29 mouse cellular contexts compared by ENCODE assay signal in genomic region chr1:161895014-161895413, GRCm38 (mm10). TPM values are rescaled to one million over a fixed set of nuclear protein-coding genes. Genes with fewer than 3 reads are reported as not detected.
DNase-seq lines count a peak whose midpoint lies in the region; ATAC-seq and TF ChIP-seq lines count a peak whose summit lies in the region.
"Had no signal": no experiment of that assay in that cellular context is flagged by ENCODE, and none has a peak within 500 bp of the region (broad histone marks: within the 10 kb centered on the region; RNA-seq: fewer than 3 reads in every experiment).

No protein-coding gene starts in this region.

- H3K4me1 ChIP-seq in forebrain, embryonic 10.5 days, result 0 out of 2 replicates have a peak, but pooled peaks cover 5% of the 10 kb centered on the region
- H3K4me1 ChIP-seq in forebrain, postnatal 0 days (ENCODE audit: insufficient read depth), result no peaks in the 10 kb centered on the region
- H3K4me1 ChIP-seq in liver, embryonic 11.5 days (replicated peaks; ENCODE audit: control insufficient read depth, insufficient read depth, low read length), result peaks cover 21% of the 10 kb centered on the region
- H3K4me1 ChIP-seq in liver, embryonic 12.5 days, result peaks cover 54% of the 10 kb centered on the region
- H3K4me1 ChIP-seq in liver, postnatal 0 days (ENCODE audit: insufficient read depth), result peaks cover 40% of the 10 kb centered on the region
- H3K4me1 ChIP-seq: midbrain, embryonic 12.5 days; neural tube, embryonic 13.5 days had no signal

- no peak overlapping the region for H3K4me2 ChIP-seq in forebrain, postnatal 0 days (ENCODE audit: low read depth)
- H3K4me2 ChIP-seq in liver, embryonic 11.5 days, result no peak overlapping the region; the same call in 1 of the 2 replicates
- H3K4me2 ChIP-seq in liver, embryonic 12.5 days, result peak overlapping the region; percentile 55
- peak overlapping the region; percentile 63 for H3K4me2 ChIP-seq in liver, postnatal 0 days (ENCODE audit: low read depth, low read length)
- H3K4me2 ChIP-seq: heart, embryonic 15.5 days; hindbrain, embryonic 14.5 days; limb, embryonic 13.5 days; midbrain, embryonic 12.5 days; neural tube, embryonic 13.5 days had no signal

- ATAC-seq in forebrain, postnatal 0 days, result no peak
- peak; percentile 48; the same call in 1 of the 2 replicates for ATAC-seq in liver, embryonic 11.5 days (replicated peaks; ENCODE audit: low FRiP score)
- peak; percentile 53 for ATAC-seq in liver, embryonic 12.5 days
- peak; percentile 29; the same call in 1 of the 2 replicates for ATAC-seq in liver, postnatal 0 days
- ATAC-seq: activated CD4-positive, CD25-positive, alpha-beta regulatory T cell, adult 4 months; forebrain, embryonic 16.5 days had no signal

- H3K9me3 ChIP-seq in forebrain, embryonic 10.5 days, result no peaks in the 10 kb centered on the region
- H3K9me3 ChIP-seq in forebrain, postnatal 0 days (ENCODE audit: low read length), result no peaks in the 10 kb centered on the region
- no peaks in the 10 kb centered on the region for H3K9me3 ChIP-seq in liver, embryonic 11.5 days (ENCODE audit: control insufficient read depth, low read length)
- no peaks in the 10 kb centered on the region for H3K9me3 ChIP-seq in liver, embryonic 12.5 days (replicated peaks)
- no peaks in the 10 kb centered on the region for H3K9me3 ChIP-seq in liver, postnatal 0 days (ENCODE audit: low read length)
- H3K9me3 ChIP-seq: heart, embryonic 15.5 days; midbrain, embryonic 12.5 days; neural tube, embryonic 13.5 days had no signal

- no peak for TF ChIP-seq EP300 in liver, postnatal 0 days (IDR thresholded peaks at IDR 0.05; ENCODE audit: low read depth)

- no peaks in the 10 kb centered on the region for H3K36me3 ChIP-seq in forebrain, embryonic 10.5 days (replicated peaks)
- H3K36me3 ChIP-seq in forebrain, postnatal 0 days (ENCODE audit: insufficient read depth), result no peaks in the 10 kb centered on the region
- H3K36me3 ChIP-seq in liver, embryonic 11.5 days (ENCODE audit: control insufficient read depth, insufficient read depth, low read length), result no peaks in the 10 kb centered on the region
- no peaks in the 10 kb centered on the region for H3K36me3 ChIP-seq in liver, embryonic 12.5 days
- H3K36me3 ChIP-seq in liver, postnatal 0 days (replicated peaks; ENCODE audit: insufficient read depth, low read length), result no peaks in the 10 kb centered on the region
- H3K36me3 ChIP-seq: heart, embryonic 15.5 days; limb, embryonic 13.5 days; midbrain, embryonic 12.5 days; neural tube, embryonic 13.5 days had no signal

- no peak overlapping the region for H3K9ac ChIP-seq in forebrain, postnatal 0 days
- no peak overlapping the region for H3K9ac ChIP-seq in liver, embryonic 11.5 days (ENCODE audit: low read depth, low read length)
- H3K9ac ChIP-seq in liver, embryonic 12.5 days, result peak overlapping the region; percentile 60
- no peak overlapping the region for H3K9ac ChIP-seq in liver, postnatal 0 days (replicated peaks)
- H3K9ac ChIP-seq: heart, embryonic 15.5 days; hindbrain, embryonic 14.5 days; limb, embryonic 13.5 days; midbrain, embryonic 12.5 days; neural tube, embryonic 13.5 days had no signal

- 90% methylated on average over 3 of the region's 3 CpGs for WGBS in forebrain, embryonic 10.5 days
- WGBS in forebrain, postnatal 0 days, result 99% methylated on average over 3 of the region's 3 CpGs
- WGBS in liver, embryonic 11.5 days, result 93% methylated on average over 3 of the region's 3 CpGs
- 90% methylated on average over 3 of the region's 3 CpGs for WGBS in liver, embryonic 12.5 days (ENCODE audit: insufficient replicate concordance)
- 90% methylated on average over 3 of the region's 3 CpGs for whole genome bisulfite sequencing in liver, postnatal 0 days (ENCODE audit: insufficient replicate concordance)

- DNase-seq in forebrain, embryonic 10.5 days (ENCODE audit: extremely low spot score, low spot score), result no peak
- DNase-seq in forebrain, postnatal 0 days, result no peak
- DNase-seq in liver, embryonic 11.5 days (ENCODE audit: low spot score), result no peak
- DNase-seq in liver, result no peak
- DNase-seq in liver, postnatal 0 days, result no peak
- no peak for DNase-seq in cerebellum, postnatal 36 days
- no peak for DNase-seq in layer of hippocampus, adult 11-12 months (ENCODE audit: low spot score)
- DNase-seq: adrenal gland, adult 2 months; adrenal gland, postnatal 36 days; cerebellum, adult 2 months; cerebellum, postnatal 14 days; gastrocnemius, postnatal 10 days; heart, postnatal 4 days; kidney, adult 11 months; kidney, postnatal 14 days; lung, adult 2 months; lung, postnatal 10 days; right cerebral cortex, postnatal 4 days had no signal

- H3K27me3 ChIP-seq in forebrain, embryonic 10.5 days (ENCODE audit: poor library complexity, severe bottlenecking), result no peaks in the 10 kb centered on the region
- no peaks in the 10 kb centered on the region for H3K27me3 ChIP-seq in forebrain, postnatal 0 days (ENCODE audit: insufficient read depth, low read length)
- no peaks in the 10 kb centered on the region for H3K27me3 ChIP-seq in liver, embryonic 11.5 days (replicated peaks; ENCODE audit: control insufficient read depth, insufficient read depth, low read length)
- H3K27me3 ChIP-seq in liver, embryonic 12.5 days (replicated peaks), result no peaks in the 10 kb centered on the region
- H3K27me3 ChIP-seq in liver, postnatal 0 days (ENCODE audit: insufficient read depth, low read length), result no peaks in the 10 kb centered on the region
- H3K27me3 ChIP-seq: CH12.LX; heart, embryonic 15.5 days; limb, embryonic 13.5 days; midbrain, embryonic 12.5 days; neural tube, embryonic 13.5 days had no signal

- 0 out of 2 replicates have a peak overlapping the region, but pooled peaks have one; percentile 44 for H3K27ac ChIP-seq in forebrain, embryonic 10.5 days
- H3K27ac ChIP-seq in forebrain, postnatal 0 days (ENCODE audit: low read depth, low read length), result no peak overlapping the region
- H3K27ac ChIP-seq in liver, embryonic 11.5 days (ENCODE audit: low read depth, low read length), result peak overlapping the region; percentile 97
- H3K27ac ChIP-seq in liver, embryonic 12.5 days, result peak overlapping the region; percentile 94
- H3K27ac ChIP-seq in liver, postnatal 0 days (ENCODE audit: low read depth), result peak overlapping the region; percentile 95
- H3K27ac ChIP-seq: heart, embryonic 15.5 days; hindbrain, embryonic 14.5 days; layer of hippocampus, adult 2 months; limb, embryonic 13.5 days; midbrain, embryonic 12.5 days; neural tube, embryonic 13.5 days; stomach, postnatal 0 days had no signal

- H3K4me3 ChIP-seq in forebrain, embryonic 10.5 days, result no peak overlapping the region
- no peak overlapping the region for H3K4me3 ChIP-seq in forebrain, postnatal 0 days (ENCODE audit: low read depth, low read length)
- H3K4me3 ChIP-seq in liver, embryonic 11.5 days (ENCODE audit: low read depth, low read length), result no peak overlapping the region
- no peak overlapping the region for H3K4me3 ChIP-seq in liver, embryonic 12.5 days
- H3K4me3 ChIP-seq in liver, postnatal 0 days (ENCODE audit: low read depth, low read length), result no peak overlapping the region
- H3K4me3 ChIP-seq: heart, embryonic 15.5 days; layer of hippocampus, adult 2 months; limb, embryonic 13.5 days; midbrain, embryonic 12.5 days; neural tube, embryonic 13.5 days had no signal

- no peak for TF ChIP-seq CTCF in forebrain, postnatal 0 days (IDR thresholded peaks at IDR 0.05; ENCODE audit: low read depth)
- TF ChIP-seq CTCF in liver, postnatal 0 days (IDR thresholded peaks at IDR 0.05; ENCODE audit: low read depth), result no peak

RNA-seq across cellular contexts. Expression of gene Suco, which starts 18.5 kb away (rescaled TPM):
- polyA plus RNA-seq in forebrain, embryonic 10.5 days (2016; fragmentation: Nextera tagmentation; extraction: Ambion mirVana), result 20.5 and 26.7 TPM in 2 replicates
- 39.6 and 40.9 TPM in 2 replicates for total RNA-seq in forebrain, postnatal 0 days (2014; rRNA removed)
- polyA plus RNA-seq in forebrain, postnatal 0 days (2015; fragmentation: Nextera tagmentation; extraction: Ambion mirVana), result 17.8 and 18.5 TPM in 2 replicates
- polyA plus RNA-seq in liver, embryonic 11.5 days (2014; fragmentation: Nextera tagmentation; extraction: Ambion mirVana), result 16.7 and 22.3 TPM in 2 replicates
- polyA plus RNA-seq in liver, embryonic 12.5 days (2016; fragmentation: Nextera tagmentation; extraction: Ambion mirVana), result 13.3 and 16.3 TPM in 2 replicates
- 6.3 and 8.6 TPM in 2 replicates for polyA plus RNA-seq in liver, postnatal 0 days (2015; fragmentation: Nextera tagmentation; extraction: Ambion mirVana)

Comparison
In these comparisons a context has a peak if more than half of its experiments do, and no peak if none do; other contexts are left out.
1. H3K4me2 ChIP-seq: peak in liver, embryonic 12.5 days (single experiment) and liver, postnatal 0 days (single experiment); none in forebrain, postnatal 0 days (single experiment) and liver, embryonic 11.5 days (single experiment).